Mouse (Mus musculus) heart, postnatal 0 days (tissue): Measurements from ENCODE around the gene Snrpc.

Source experiments
- CTCF ChIP-seq: IDR thresholded peaks from 2 replicates; pipeline ENCODE4 v1.5.1; 2016; ENCODE audit warnings: antibody characterized with exemption, control low read depth, low read depth
- EP300 ChIP-seq: IDR thresholded peaks from 2 replicates; pipeline ENCODE4 v1.6.1; 2016; ENCODE audit warnings: antibody characterized with exemption, low read depth

DNA sequence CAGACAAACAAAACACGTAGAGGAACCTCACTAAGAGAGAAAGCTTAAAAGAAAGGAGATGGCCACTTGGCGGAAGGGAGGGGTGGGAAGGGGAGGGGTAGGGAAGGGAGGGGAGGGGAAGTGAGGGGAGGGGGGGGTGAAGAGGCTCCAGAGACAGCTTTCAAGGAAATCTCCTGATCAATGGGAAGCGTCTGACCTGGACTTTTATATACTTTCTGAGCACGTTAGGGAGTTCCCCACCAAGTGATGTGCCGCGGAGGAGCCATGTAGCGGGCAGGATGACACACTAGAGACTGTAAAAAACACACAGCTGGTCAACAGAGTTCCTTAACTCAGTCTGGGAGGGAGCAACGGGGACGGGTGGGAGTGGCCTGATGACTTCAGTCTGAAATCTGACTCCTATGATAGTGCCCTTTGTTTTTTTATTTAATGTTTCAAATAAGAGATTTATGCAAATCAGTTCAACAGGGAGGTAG, 11.0 kb upstream of the Snrpc start:
- no peak for TF ChIP-seq CTCF
- no peak for TF ChIP-seq EP300
